Mouse (Mus musculus) monocyte, adult 2 months (primary cell): ENCODE measurements around the gene Wdr27.

Experiments
- DNase-seq, 2 experiments: peaks; one replicate each; pipeline ENCODE4 v3.0.0; 2022; ENCODE audit warnings: low spot score in 2 of 2, low read depth in 1 of 2

Gene Wdr27

GRCm38 (mm10) chr17:14826715-14827295 is 116.2 kb downstream of the Wdr27 start:
- DNase-seq = no peak

GRCm38 (mm10) chr17:14824938-14825337 is 118.0 kb downstream of the Wdr27 start:
- no peak for DNase-seq

- no peak for DNase-seq
These were observed 125.0 kb downstream of the Wdr27 start for GRCm38 (mm10) chr17:14817975-14818374.

GRCm38 (mm10) chr17:14816107-14816506 is 126.9 kb downstream of the Wdr27 start:
- no peak for DNase-seq

- no peak for DNase-seq
These were observed 127.7 kb downstream of the Wdr27 start for GRCm38 (mm10) chr17:14815304-14815703.

- no peak for DNase-seq
These were observed 130.3 kb downstream of the Wdr27 start for GRCm38 (mm10) chr17:14812631-14813030.

- no peak for DNase-seq
These were observed 130.9 kb downstream of the Wdr27 start for GRCm38 (mm10) chr17:14812033-14812432.

GRCm38 (mm10) chr17:14806808-14807207 is 136.2 kb downstream of the Wdr27 start:
- DNase-seq = no peak

GRCm38 (mm10) chr17:14799243-14799642 is 143.7 kb downstream of the Wdr27 start:
- DNase-seq = no peak

- DNase-seq = no peak
These were observed 147.9 kb downstream of the Wdr27 start for GRCm38 (mm10) chr17:14795074-14795473.

GRCm38 (mm10) chr17:14779356-14779755 is 163.6 kb downstream of the Wdr27 start:
- DNase-seq = no peak

GRCm38 (mm10) chr17:14771339-14771738 is 171.6 kb downstream of the Wdr27 start:
- DNase-seq = no peak

- no peak for DNase-seq
These were observed 172.6 kb downstream of the Wdr27 start for GRCm38 (mm10) chr17:14770377-14770776.
